Mouse (Mus musculus) left cerebral cortex, adult 9 months (tissue): ENCODE measurements at regions not wholly inside any gene's neighbourhood (a gene's known extent, or its start where the extent isn't known, plus 50 kb on each side); places are given as distances from the start of the nearest gene placed in this dataset.

Experiments
- DNase-seq, 2 experiments: peaks; one replicate each; pipeline ENCODE4 v3.0.0; 2022; ENCODE audit warnings: low spot score in 2 of 2

DNA sequence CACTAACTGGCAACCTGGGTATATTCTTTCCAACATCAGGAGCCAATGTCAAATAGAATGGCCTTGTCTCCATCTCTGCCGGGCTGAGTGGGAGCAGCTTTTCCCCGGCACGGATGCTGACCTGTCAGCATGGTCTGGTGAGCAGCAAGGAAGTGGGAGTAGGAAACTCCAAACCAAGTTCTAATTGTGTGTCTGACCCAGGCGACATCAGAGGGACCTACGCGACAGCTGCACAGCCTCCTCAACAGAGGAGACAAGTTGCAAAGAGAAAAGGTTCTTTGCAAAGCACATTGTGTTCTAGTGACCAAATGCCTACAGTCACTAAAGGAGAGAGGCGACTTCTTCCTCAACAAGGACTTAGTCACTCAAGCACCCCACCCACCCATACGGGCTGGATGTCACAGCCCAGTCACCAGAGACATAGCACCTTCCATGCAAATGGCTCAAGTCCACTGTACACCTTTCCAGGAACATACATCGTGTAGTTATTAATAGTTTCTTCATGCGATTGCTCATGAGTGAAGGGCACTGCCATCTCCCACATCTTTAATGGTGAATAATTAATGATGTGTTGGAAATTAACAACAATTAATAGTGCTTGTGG is 334.8 kb upstream of the Hnrnpa3 start:
- DNase-seq: no peak

DNA sequence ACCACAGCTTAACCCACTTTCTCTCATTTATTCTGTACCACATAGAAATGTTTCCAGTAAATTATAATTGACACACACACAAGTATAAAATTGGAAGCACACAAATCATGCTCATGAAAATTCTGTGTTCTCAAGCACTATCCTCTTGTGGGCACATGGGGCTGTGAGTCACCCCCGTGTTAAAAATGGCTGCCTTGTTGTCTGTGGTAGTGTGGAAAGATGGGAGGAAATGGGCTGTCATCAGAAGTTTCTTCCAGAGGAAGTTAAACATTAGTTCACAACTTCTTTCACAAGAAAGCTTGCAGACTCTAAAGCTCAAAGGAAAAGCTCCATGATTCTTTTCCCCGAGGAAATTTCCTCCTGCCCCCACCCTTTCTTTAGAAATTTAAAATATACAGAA is 329.5 kb upstream of the Hnrnpa3 start:
- DNase-seq: no peak

DNA sequence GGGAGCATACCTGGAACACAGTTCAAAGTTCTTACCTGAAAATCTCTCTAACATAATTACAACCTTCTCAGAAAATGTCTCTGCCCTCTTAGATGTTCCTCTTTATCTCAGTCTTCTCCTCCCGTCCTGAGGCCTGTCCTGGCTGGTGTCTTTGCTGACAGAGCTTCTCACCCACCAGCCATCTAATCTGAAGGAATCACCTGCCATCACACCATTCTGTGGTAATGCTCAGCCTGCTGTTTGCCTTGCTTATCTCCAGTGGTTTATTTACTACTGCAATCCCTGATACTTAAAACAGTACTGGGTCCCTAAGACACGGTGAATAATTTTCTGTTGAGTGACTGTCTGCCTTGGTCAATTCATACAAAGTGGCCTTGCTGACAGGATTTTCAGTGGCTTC is 317.8 kb upstream of the Hnrnpa3 start:
- DNase-seq: no peak

DNA sequence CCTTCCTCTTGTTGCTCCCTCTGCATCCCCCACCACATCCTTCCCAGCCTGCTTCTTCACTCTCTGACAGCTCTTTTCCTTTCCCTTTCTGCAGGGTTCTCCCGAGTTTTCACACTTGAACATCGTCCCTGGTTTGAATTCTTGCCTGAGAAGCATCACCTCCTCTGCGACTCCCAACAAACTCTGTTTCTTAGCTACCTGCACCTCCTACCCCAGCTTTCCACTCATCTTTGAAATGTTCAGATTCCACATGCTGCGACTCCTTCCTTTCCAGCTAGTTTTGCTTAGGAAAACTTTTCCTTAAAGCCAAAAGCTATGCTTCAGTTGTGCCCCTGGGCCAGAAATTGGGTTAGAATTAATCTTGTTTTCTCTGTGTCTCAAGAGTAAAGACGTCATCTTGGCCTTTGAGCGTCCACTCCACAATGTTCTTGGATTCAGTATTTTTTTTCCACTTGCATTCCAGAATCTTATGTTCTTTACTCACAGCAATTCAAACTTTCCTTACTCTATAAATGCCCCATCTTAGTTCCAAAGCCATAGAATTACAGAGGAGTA is 317.3 kb upstream of the Hnrnpa3 start:
- no peak for DNase-seq

DNA sequence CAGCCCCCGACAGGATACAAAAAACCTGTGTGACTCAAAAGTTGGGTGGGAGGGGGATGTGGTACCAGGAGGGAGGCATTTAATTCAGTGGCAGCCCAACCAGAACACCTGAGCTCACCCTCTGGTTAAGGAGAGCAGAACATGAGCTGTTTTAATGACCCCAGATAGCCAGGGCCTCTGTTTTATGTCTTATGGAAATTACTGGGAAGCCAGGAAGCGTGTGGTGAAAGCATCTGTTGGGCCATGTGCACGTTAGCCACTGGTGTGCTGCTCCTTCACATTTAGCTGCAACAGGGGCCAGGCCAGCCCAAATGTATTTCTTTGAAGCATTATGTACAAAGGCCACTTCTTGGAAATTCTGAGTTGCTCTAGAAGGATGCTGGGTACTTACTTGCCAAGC is 308.2 kb upstream of the Hnrnpa3 start:
- no peak for DNase-seq

DNA sequence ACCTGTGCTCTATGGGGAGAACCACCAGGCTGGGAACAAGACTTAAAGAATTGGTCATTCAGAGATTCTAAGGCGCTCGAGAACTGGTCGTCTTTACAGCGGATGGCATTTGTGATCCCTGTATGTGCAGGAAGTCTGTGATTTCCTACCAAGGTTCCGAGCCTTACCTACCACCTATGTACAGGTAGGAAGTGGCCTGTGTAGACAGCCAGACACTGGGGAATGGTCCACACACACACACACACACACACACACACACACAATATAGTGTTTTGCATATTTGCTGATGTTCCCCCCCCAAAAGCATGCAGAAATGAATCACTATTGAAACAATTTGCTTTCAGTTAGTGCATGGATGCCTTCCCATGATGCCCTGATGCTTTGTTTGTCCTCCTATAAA is 307.1 kb upstream of the Hnrnpa3 start:
- no peak for DNase-seq

DNA sequence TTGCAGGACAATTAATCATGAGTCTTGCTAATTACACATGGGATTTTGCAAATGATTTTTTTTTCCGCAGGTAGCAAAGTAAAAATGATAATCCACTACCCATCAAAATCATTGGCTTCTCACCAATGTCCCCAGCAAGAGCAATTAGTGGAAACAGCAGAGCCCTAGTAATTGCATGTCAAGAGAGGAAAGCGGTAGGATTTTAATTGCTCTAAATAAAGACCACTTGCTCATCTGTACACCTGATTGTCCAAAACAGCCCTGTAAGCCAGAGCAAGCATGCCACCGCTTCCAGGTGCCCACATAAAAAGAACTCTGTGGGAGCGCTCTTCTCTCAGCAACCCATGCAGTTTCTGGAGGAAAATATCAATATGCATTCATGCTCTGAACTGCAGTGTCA is 306.5 kb upstream of the Hnrnpa3 start:
- no peak for DNase-seq

DNA sequence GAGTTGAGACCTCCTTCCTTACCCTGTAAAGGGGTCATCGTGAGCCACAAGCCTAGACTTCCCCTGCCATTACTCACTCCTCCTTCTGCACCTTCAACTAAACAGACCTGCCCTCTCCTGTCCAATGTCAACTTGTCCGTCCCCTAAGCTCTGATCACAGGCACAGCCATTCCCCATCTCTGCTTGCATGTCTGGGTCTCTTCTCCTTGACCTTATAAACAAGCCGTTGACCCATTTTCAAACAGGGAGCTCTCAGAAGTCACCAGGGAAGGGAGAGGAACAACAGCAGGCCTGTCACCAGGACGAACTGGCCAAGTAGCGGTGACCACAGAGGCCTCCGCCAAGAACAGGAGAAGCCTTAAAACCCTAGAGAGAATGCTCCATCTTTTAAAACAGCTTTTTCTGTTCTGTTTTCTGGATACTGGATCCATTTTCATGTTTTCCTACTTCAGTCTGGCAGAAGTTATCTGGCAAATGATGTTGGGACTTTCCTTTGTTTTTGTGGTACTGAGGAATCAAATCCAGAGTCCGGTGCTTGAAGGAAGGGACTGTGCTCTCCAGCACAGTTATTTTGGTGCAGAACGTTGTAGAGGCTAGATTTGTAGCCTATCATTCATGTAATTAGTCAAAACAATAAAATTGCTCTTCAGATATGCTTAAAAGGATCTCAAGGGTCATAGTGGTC is 302.2 kb upstream of the Hnrnpa3 start:
- no peak for DNase-seq

DNA sequence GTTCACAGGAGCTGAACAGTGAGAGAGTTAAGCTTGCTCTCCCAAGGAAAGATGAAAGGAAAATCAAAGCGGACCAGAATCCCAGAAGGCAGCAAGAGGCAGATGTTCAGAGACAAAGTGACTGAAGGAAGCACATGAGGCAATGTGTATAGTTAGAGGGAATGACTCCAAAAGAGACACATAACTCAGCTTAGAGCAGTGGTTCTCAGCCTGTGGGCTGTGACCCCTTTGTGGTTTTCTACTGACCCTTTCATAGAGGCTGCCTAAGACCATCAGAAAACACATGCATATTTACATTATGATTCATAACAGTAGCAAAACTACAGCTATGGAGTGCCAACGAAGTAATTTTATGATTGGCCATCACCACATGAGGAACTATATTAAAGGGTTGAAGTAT is 301.5 kb upstream of the Hnrnpa3 start:
- DNase-seq: no peak

DNA sequence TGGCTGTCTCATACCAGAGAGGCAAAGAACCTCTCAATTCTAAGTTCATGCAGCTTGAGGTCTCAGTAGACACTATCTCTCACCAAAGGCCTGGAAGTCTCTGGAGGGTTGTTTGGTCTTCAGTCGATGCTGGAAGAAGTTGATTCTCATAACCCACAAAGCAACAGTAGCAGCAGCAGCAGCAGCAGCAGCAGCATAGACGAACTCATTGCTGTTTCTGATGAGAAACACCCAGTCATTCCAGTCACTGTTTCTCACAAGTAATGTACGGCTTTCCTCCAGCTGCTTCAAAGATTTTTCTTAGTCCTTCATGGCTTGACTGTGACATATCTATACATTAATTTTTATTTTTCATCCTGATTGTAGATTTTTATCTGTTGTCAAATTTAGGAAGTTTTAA is 298.1 kb upstream of the Hnrnpa3 start:
- DNase-seq: no peak

DNA sequence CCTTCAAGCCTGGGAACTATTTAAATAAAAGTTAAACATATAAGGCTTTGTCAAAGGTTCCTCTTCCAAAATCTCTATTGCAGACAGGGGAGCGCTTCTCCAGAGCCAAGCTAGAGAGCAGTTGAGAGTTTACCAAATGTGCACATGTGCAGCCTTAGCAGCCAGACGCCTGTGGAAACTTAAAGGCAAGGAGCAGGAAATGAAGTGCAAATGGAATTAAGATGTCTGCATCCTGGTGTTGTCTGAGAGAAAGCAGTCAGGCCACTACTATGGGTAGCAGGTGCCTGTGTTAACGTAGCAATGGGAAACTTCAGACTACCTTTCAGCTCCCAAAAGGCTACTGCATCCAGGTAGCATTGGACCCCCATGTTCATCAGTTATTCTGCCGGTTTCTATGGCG is 282.4 kb upstream of the Hnrnpa3 start:
- DNase-seq: no peak

DNA sequence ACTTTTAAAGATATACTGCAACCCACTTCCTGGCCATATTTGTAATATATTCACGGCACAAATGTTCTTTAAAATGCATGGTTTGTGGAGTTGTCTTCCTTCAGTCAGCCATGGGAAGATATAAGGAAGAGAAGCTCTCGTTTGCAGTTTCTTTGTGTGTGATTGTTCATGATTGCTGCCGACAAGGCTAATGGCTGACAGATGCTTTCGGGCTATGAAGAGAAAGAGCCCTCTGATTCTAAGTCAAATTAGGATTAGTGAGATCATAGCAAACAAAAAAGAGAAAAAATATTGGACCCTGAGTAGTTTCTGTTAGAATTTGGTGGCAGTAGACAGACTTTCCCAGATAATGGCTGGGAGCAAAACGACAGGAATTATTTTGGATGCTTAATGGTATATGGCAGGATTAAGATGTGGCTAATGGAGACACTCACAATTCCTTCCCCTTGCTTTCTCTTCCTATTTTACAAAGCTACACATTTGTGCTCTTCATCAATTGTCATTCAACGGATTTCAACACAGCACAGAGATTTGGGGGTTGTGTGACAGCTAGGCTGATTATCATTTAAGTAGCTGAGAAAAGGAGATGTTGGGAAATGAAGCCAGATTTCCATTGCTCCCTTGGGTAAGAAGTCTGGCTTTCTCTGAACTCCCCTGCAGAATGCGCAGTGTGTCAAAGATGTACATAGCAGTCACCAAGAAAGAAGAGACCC is 273.4 kb upstream of the Hnrnpa3 start:
- DNase-seq: no peak

DNA sequence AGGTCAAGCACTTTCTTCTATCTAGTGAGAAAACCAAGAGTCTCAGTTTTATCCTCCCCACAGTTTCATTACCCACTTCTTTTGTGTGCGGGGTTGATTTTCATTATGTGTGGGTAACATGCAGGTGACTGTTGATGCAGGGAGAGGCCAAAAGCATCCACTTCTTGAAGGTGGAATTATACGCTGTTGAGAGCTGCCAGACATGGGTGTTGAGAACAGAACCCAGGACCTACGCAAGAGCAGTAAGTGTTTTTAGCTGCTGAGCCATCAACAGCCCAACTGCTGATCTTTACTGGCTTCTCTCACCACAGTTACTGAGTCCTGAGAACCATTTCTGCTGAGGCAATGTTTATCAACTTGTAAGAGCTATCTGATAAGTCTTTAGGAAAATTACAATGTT is 272.4 kb upstream of the Hnrnpa3 start:
- DNase-seq: no peak

DNA sequence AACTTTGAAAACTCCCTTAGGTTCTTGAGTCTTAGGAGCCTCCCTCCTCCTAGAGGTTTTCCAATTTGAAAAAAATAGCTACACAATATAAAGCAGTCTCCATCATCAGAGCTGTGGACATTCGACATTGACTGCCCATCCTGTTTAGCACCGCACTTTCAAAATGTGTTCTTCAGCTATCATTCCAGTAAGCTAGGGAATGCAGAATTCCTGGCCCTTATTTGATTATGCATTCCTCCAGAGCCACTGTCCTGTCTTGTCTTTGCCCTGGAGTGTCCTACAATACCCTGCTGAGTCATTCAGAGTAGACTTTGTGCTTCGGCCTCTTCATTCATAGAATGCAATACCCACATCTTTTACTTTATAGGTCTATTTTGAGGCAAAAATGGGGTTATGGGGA is 267.0 kb upstream of the Hnrnpa3 start:
- no peak for DNase-seq

DNA sequence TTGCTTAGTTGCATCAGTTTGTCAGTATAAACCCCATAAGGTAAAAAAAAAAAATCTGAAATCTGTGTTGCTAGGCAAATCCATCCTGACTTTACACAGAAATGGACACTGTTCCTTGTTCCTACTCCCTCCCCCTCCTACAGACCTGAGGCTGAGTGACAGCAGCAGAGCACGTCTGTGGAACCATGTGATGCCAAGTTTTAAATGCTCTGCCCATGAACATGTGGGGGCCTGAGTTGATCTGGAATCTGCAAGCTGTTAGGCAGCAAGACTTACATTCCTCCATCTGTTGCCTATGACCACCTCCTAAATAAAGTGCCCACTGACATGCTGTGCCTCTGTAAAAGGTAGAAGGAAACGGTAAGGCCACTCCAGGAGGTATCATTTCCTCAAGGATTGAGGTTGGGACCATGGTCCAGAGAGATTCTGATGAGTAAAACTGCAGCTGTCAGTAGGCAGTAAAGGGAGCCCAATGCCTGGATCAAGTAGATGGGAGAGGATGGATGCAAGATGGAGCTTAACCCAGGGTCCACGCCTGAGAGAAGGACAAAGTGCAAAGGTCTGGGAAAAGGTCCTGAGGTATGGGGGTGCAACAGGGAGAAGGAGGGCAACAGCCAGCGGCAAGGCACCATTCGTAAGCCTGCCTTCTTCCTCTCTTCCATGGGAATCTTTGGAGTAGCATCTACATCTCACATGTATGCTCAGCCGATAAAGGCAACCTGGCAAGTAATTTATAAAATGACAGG is 264.0 kb upstream of the Hnrnpa3 start:
- no peak for DNase-seq

DNA sequence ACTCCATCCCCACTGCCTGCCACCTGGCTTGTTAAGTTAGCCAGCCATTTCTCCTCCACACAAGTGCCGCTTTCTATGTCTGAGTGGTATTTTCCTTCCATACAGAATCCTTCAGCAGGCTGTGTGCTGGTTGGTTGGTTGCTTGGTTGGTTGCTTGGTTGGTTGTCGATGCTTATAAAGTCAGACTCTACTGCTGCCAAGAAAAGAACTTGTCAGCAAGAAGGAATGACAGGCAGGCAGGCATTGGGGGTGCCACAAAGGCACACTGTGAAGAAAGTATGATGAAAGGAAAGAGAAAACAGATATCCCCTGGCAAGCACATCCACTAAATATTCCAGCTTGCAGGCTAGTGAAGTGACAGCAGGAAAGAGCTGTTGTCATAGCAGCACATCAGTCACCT is 263.0 kb upstream of the Hnrnpa3 start:
- DNase-seq: no peak

DNA sequence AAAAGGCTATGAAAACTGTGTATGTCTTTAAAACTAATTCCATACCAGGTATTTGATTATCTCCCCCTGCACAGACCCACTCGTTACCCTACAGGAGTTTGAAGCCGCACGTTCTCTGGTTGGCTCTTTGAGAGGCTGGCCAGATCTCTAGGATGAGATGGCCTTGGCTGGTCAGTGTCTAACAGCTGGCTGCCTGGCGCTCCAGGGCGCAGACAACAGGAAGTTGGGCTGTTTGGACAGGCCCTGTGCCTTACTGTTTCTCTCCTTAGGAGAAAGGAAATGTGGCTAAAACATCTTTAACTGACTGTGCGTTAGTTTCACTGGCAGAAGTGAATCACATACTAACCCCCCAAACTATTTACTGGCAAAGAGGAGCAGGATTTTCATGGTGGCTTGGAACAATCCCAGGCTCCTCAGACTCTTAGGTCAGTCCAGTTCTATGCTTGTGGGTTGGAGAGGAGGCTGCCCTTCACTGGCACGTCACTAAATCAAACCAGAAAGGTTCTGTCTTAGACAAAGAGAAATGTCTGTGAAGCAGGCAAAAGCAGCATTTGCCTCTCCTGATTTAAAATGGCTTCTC is 258.7 kb upstream of the Hnrnpa3 start:
- no peak for DNase-seq

DNA sequence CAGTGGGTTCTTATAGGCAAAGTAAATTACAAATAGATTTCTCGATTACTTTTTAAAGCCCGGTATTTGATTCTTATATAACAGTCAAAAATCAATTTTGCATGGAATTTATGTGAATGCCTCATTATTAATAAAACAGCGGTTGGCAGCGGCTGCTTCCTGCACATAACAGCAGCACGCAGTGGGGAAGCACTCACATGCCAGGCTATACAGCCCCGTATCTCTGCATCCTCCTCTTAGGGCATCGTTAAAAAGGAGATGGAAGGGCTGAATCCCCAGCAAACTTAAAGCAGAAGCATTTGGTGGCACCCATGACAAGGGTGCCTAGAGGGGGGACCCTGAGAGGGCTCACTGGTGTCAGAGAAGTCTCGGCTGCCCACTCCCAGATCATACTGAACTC is 255.3 kb upstream of the Hnrnpa3 start:
- DNase-seq: no peak

DNA sequence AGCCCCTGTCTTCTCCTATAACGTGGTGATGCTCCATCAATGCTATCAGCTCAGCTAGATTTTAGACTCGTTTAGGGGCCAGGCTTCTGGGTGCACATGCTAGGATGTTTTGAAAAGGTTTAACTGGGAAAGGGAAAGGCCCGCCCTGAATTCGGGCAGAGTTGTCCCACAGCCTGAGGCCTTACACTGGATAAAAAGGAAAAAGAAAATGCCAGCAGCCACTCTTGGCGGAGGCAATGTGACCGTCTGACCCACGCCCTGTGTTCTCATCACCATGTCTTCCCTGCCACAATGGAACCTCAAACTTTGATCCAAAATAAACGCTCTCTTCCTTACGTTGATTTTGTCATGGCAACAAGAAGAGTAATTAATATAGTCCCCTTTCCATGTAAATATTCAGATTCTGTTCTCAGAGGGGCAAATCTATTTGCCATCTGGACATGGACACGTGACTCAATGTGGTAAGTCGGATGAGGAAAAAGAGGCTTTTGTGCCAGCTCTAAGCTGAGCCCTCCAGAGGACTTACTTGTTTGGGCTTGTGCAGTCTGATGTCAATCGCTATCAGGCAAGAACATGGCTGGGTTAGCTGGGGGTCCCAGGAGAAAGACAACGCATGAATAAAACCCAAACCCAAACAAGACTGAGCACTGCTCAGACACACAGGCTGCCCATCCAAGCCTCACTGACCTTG is 253.4 kb upstream of the Hnrnpa3 start:
- no peak for DNase-seq

DNA sequence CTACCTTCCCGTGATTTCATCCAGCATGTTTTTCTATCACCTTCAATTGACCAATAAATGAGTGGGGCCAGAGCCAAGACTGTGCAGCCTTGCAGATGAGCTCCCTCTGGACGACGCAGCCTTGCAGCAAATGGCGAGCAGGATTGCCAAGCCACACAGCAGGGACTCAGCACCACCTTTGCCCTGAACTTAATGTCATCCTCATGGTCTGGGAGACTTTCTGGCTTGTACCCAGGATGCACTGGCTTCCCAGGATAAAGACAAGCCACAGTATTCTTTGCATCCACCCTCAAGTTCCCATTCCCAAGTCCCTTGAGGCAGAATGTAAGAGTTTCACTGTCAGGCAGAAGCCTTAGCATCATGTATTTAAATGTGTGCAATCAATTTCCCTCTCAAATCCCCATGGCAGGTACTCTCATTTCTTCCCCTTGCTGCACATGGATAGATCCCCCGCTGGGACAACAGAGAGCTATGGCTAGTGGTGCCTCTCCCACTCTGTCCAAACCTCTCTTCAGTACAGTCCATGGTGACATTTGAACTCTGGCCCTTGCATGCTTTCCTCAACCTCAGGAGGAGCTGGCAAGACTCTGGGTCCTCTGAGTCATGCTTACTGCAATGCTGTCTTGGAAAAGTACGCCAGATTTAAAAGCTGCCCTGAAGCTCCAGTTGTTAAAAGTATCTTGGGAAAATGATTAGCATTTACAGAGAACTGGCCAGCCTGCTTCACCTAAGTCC is 252.2 kb upstream of the Hnrnpa3 start:
- no peak for DNase-seq

DNA sequence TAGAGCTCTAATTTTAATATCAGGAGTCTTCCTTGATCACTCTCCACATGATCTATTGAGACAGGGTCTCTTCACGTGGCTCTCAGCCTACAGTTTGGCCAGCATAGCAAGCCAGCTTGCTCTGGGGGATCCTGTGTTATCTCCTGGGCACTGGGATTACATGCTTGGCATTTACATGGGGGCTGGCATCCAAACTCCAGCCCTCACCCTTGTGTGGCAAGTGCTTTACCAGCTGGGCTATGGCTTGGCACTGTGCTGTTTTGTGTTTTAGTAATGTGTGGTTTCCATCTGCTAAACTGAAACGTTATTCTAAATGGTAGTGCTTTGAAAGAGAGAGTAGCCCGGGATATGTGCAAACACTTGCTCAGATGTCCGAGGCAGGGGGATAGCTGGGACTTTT is 251.5 kb upstream of the Hnrnpa3 start:
- peak in 1 of 2 experiments; percentile 13 for DNase-seq
